Mouse (Mus musculus) lung, adult 2 months (tissue): ENCODE results near the gene Tmem259.

Source experiments
- CTCF ChIP-seq: fragments of 200-500 bp; IDR thresholded peaks from 2 replicates; pipeline ENCODE4 v1.5.1; 2011; ENCODE audit warnings: mild to moderate bottlenecking, low read length, control low read depth; ENCODE audit not compliant: insufficient read depth
- POLR2A ChIP-seq: fragments of 200-500 bp; IDR thresholded peaks from 2 replicates; pipeline ENCODE4 v1.6.1; 2011; ENCODE audit warnings: low read depth, mild to moderate bottlenecking, control low read depth, low read length, borderline replicate concordance; ENCODE audit errors: extremely low read depth

DNA sequence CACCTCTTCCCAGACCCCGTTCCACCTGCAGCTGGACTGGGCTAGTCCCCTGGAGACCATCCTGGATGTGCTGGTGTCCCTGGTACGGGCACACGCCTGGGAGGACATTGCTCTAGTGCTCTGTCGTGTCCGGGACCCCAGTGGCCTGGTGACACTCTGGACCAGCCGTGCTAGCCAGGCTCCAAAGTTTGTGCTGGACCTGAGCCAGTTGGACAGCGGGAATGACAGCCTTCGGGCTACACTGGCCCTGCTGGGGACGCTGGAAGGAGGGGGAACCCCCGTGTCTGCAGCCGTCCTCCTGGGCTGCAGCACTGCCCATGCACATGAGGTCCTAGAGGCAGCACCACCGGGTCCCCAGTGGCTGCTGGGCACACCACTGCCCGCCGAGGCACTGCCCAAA is 11.3 kb downstream of the Tmem259 start:
- TF ChIP-seq CTCF = no peak
- TF ChIP-seq POLR2A = no peak
